17 mouse cellular contexts compared by ENCODE assay signal in genomic region chr1:132483759-132484158, GRCm38 (mm10). TPM values are rescaled to one million over a fixed set of nuclear protein-coding genes. Genes with fewer than 3 reads are reported as not detected.
"Had no signal": no experiment of that assay in that cellular context is flagged by ENCODE, and none has a peak within 500 bp of the region (broad histone marks: within the 10 kb centered on the region; RNA-seq: fewer than 3 reads in every experiment).

No protein-coding gene starts in this region.

- H3K27me3 ChIP-seq: liver, embryonic 12.5 days; megakaryocyte, embryonic 14.5 days; midbrain, embryonic 13.5 days; midbrain, embryonic 15.5 days; neural tube, embryonic 12.5 days; stomach, embryonic 15.5 days had no signal

- H3K4me3 ChIP-seq: liver, embryonic 12.5 days; megakaryocyte, embryonic 14.5 days; midbrain, embryonic 13.5 days; midbrain, embryonic 15.5 days; neural tube, embryonic 12.5 days; stomach, embryonic 15.5 days had no signal

- ATAC-seq: liver, embryonic 12.5 days; midbrain, embryonic 13.5 days; midbrain, embryonic 15.5 days had no signal

- H3K9ac ChIP-seq: liver, embryonic 12.5 days; liver, embryonic 14.5 days; midbrain, embryonic 13.5 days; midbrain, embryonic 15.5 days; neural tube, embryonic 12.5 days; stomach, embryonic 15.5 days had no signal

- H3K9me3 ChIP-seq: liver, embryonic 12.5 days; megakaryocyte, embryonic 14.5 days; midbrain, embryonic 13.5 days; midbrain, embryonic 15.5 days; neural tube, embryonic 12.5 days; stomach, embryonic 15.5 days had no signal

- H3K4me2 ChIP-seq: liver, embryonic 12.5 days; midbrain, embryonic 11.5 days; midbrain, embryonic 13.5 days; midbrain, embryonic 15.5 days; neural tube, embryonic 12.5 days; stomach, embryonic 15.5 days had no signal

- H3K27ac ChIP-seq: liver, embryonic 12.5 days; liver, embryonic 14.5 days; macrophage; midbrain, embryonic 13.5 days; midbrain, embryonic 15.5 days; neural tube, embryonic 12.5 days; stomach, embryonic 15.5 days; stomach, postnatal 0 days had no signal

- DNase-seq: lung, postnatal 10 days; right cerebral cortex, postnatal 14 days; thymus, adult 2 months; thymus, postnatal 25 days; thymus, postnatal 4 days had no signal

RNA-seq across cellular contexts. Expression of gene Cntn2, which starts 59.3 kb away (rescaled TPM):
- polyA plus RNA-seq: macrophage; spleen, adult 2 months; testis, adult 2 months had no signal
